Mouse (Mus musculus) hindbrain, postnatal 0 days (tissue): ENCODE results near the gene Slc6a11. TPM values are rescaled to one million over a fixed set of nuclear protein-coding genes. Genes with fewer than 3 reads are reported as not detected.

ENCODE experiments used
- ATAC-seq: fragments of 200-750 bp; cut with Nextera tagmentation; 2 replicates; pipeline ENCODE4 v1.8.0; 2017; ENCODE audit warnings: mild to moderate bottlenecking, moderate TSS enrichment, moderate library complexity
- DNase-seq: peaks from one replicate; pipeline ENCODE4 v3.0.0-alpha.2; 2015; ENCODE audit warnings: low spot score
- H3K27ac ChIP-seq: fragments of 300-500 bp; sonication (generic); 2 replicates; pipeline ENCODE4 v1.5.1; 2014; ENCODE audit warnings: mild to moderate bottlenecking
- H3K27me3 ChIP-seq: fragments of 300-500 bp; sonication (generic); 2 replicates; pipeline ENCODE4 v1.6.1; 2014; ENCODE audit warnings: low read length, mixed read lengths; ENCODE audit not compliant: insufficient read depth
- H3K36me3 ChIP-seq: fragments of 300-500 bp; sonication (generic); 2 replicates; pipeline ENCODE4 v1.6.1; 2014; ENCODE audit warnings: low read length, mixed read lengths; ENCODE audit not compliant: insufficient read depth
- H3K4me1 ChIP-seq: fragments of 300-500 bp; sonication (generic); 2 replicates; pipeline ENCODE4 v1.6.1; 2014; ENCODE audit warnings: antibody characterized with exemption, low read length, mixed read lengths; ENCODE audit not compliant: insufficient read depth
- H3K4me2 ChIP-seq: fragments of 300-500 bp; sonication (generic); 2 replicates; pipeline ENCODE4 v1.6.1; 2014; ENCODE audit warnings: low read depth, mild to moderate bottlenecking, low read length, moderate library complexity, mixed read lengths
- H3K4me3 ChIP-seq: fragments of 300-500 bp; sonication (generic); 2 replicates; pipeline ENCODE4 v1.5.1; 2014; ENCODE audit warnings: low read length
- H3K9ac ChIP-seq: fragments of 300-500 bp; sonication (generic); replicated peaks from 2 replicates; pipeline ENCODE4 v1.6.1; 2014; ENCODE audit warnings: mild to moderate bottlenecking, low read length, moderate library complexity, mixed read lengths
- H3K9me3 ChIP-seq: fragments of 300-500 bp; sonication (generic); 2 replicates; pipeline ENCODE4 v1.6.1; 2016; ENCODE audit warnings: low read length, mixed read lengths
- CTCF ChIP-seq: IDR thresholded peaks from 2 replicates; pipeline ENCODE4 v1.5.1; 2016; ENCODE audit warnings: antibody characterized with exemption, control low read depth, low read depth
- WGBS: fragments of 180-500 bp; shearing (Covaris S2); extraction: QIAGEN DNeasy Blood & Tissue Kit; methylation state at CpG from one replicate; pipeline ENCODE4 v1.1.7; 2014; 5-methylcytosine and 5-hydroxymethylcytosine counted together
- polyA plus RNA-seq: library from polyadenylated mRNA; unstranded; fragments of >200 nt; fragmentation: Nextera tagmentation; extraction: Ambion mirVana; gene quantifications from 2 replicates; pipeline ENCODE4 v1.2.1, GENCODE M21; 2015
- total RNA-seq: library from RNA; depleted of rRNA; stranded (reverse); fragments of >200 nt; gene quantifications from 2 replicates; pipeline ENCODE4 v1.2.3, GENCODE M21; 2014

Slc6a11 gene
- total and polyA plus RNA-seq, 2 experiments from 2014 or later = 154 to 308 TPM

DNA sequence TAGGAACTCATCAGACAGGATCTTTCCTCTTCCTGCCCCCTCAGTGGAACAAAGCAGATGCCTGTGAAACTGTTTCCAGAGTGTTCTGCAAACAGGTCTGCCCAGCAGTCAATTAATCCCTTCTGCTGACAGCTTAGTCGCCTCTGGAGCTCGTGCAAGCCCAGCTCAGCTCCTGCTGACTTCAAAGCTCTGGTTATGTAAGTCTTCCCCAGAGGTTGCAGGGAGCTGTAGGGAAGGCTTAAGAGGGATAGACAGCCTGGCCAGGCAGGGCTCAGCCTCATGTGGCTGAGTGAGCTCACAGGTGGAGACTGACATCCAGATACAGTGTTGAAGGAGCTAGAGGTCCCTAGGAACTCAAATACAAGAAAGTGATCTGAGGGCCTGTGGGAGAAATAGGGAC, 96.3 kb downstream of the Slc6a11 start:
- WGBS = 6% methylated on average over 2 of the region's 2 CpGs
- ATAC-seq (no peak), DNase-seq (peak; percentile 35)
- no peak overlapping the region for H3K4me2 ChIP-seq
- H3K9ac ChIP-seq = no peak overlapping the region
- H3K9me3 ChIP-seq = no peaks in the 10 kb centered on the region
- H3K27me3 ChIP-seq = no peaks in the 10 kb centered on the region
- H3K4me1 ChIP-seq = no peaks in the 10 kb centered on the region
- TF ChIP-seq CTCF = no peak
- H3K36me3 ChIP-seq = no peaks in the 10 kb centered on the region; the same call in 1 of the 2 replicates
- H3K27ac ChIP-seq = peak overlapping the region; percentile 32; the same call in 1 of the 2 replicates
- no peak overlapping the region for H3K4me3 ChIP-seq

GRCm38 (mm10) chr6:114228196-114228595, 97.2 kb downstream of the Slc6a11 start:
- Histone ChIP-seq H3K4me3 (no peak overlapping the region), H3K36me3 (no peaks in the 10 kb centered on the region; the same call in 1 of the 2 replicates), H3K4me2 (no peak overlapping the region), H3K9me3 (no peaks in the 10 kb centered on the region), H3K27me3 (no peaks in the 10 kb centered on the region), H3K9ac (no peak overlapping the region), H3K27ac (no peak overlapping the region), H3K4me1 (no peaks in the 10 kb centered on the region)
- TF ChIP-seq CTCF = no peak
- DNase-seq (no peak), ATAC-seq (no peak)
- 72% methylated on average over 3 of the region's 3 CpGs for WGBS

- no peaks in the 10 kb centered on the region for H3K36me3 ChIP-seq
- TF ChIP-seq CTCF = no peak
- H3K4me2 ChIP-seq = no peak overlapping the region
- no peaks in the 10 kb centered on the region for H3K4me1 ChIP-seq
- H3K27me3 ChIP-seq = no peaks in the 10 kb centered on the region
- H3K9ac ChIP-seq = no peak overlapping the region
- WGBS = 13% methylated on average over 6 of the region's 6 CpGs
- DNase-seq (no peak), ATAC-seq (peak; percentile 63)
- H3K9me3 ChIP-seq = no peaks in the 10 kb centered on the region
- H3K27ac ChIP-seq = peak overlapping the region; percentile 32; the same call in 1 of the 2 replicates
- no peak overlapping the region for H3K4me3 ChIP-seq
These were observed 108.0 kb downstream of the Slc6a11 start for GRCm38 (mm10) chr6:114238892-114239644.

DNA sequence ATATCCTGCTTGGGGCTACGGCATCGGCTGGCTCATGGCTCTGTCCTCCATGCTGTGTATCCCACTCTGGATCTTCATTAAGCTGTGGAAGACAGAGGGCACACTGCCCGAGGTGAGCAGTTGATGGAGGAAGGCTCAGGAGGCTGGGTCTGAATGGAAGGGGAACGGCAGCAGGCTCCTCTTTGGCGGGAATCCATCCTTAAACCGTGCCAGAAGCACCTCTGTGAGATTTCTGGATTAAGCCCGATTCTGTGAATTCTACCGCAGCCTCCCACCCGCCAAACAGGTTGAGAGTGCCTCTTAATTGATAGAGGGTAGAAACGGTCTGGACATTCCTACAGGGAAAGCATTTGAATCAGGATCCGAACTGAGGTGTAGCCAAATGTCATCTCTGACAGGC, 114.6 kb downstream of the Slc6a11 start:
- Histone ChIP-seq H3K36me3 (no peaks in the 10 kb centered on the region), H3K27ac (no peak overlapping the region), H3K4me2 (no peak overlapping the region), H3K9ac (no peak overlapping the region), H3K9me3 (no peaks in the 10 kb centered on the region), H3K4me3 (no peak overlapping the region), H3K27me3 (no peaks in the 10 kb centered on the region), H3K4me1 (no peaks in the 10 kb centered on the region)
- no peak for TF ChIP-seq CTCF
- 38% methylated on average over 11 of the region's 11 CpGs for WGBS
- ATAC-seq (no peak), DNase-seq (peak; percentile 56)

DNA sequence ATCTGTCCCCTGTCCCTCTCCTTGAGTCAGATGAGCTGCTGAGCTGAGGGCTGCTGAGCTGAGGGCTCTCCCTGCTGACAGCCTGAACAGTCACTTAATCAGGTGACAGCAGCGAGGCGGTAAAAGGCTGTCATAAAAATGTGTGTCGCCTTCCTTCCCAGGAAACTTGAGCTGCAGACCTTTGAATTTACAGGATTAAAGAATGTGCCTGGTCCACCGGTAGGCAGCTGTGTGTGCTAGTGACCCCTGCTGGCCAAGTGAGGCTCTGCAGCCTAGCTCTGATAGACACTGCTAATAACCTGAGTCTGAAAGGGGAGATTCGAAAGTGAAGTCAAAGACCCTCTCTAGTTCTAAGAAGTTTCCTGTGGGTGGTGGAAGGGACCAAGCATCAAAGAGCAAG, 119.3 kb downstream of the Slc6a11 start:
- Histone ChIP-seq H3K9me3 (no peaks in the 10 kb centered on the region), H3K9ac (no peak overlapping the region), H3K36me3 (no peaks in the 10 kb centered on the region), H3K4me3 (no peak overlapping the region), H3K27me3 (no peaks in the 10 kb centered on the region), H3K4me1 (no peaks in the 10 kb centered on the region), H3K27ac (peak overlapping the region; percentile 18; the same call in 1 of the 2 replicates), H3K4me2 (no peak overlapping the region)
- WGBS = 7% methylated on average over 5 of the region's 5 CpGs
- peak; percentile 69 for ATAC-seq
- TF ChIP-seq CTCF = peak; percentile 98
- peak; percentile 88 for DNase-seq

GRCm38 (mm10) chr6:114254927-114255326, 123.9 kb downstream of the Slc6a11 start:
- ATAC-seq (no peak), DNase-seq (no peak)
- no peak overlapping the region for H3K4me2 ChIP-seq
- no peak overlapping the region for H3K9ac ChIP-seq
- H3K4me1 ChIP-seq = peaks cover 23% of the 10 kb centered on the region
- no peak for TF ChIP-seq CTCF
- H3K27ac ChIP-seq = peak overlapping the region; percentile 15; the same call in 1 of the 2 replicates
- no peaks in the 10 kb centered on the region for H3K9me3 ChIP-seq
- no peak overlapping the region for H3K4me3 ChIP-seq
- H3K27me3 ChIP-seq = no peaks in the 10 kb centered on the region
- whole genome bisulfite sequencing = 69% methylated on average over 14 of the region's 14 CpGs
- H3K36me3 ChIP-seq = no peaks in the 10 kb centered on the region
